Mouse (Mus musculus) C2C12 (cell line): Measurements from ENCODE around the gene Prl2c2. TPM values are rescaled to one million over a fixed set of nuclear protein-coding genes. Genes with fewer than 3 reads are reported as not detected.
"Not testable (repeated sequence)": the region's sequence is repeated elsewhere in the genome, so short reads cannot be mapped to it uniquely, and the experiment has no call there.

Experiments used
- H3K27me3 ChIP-seq: one replicate; pipeline ENCODE4 v1.6.1; 2011; ENCODE audit not compliant: control insufficient read depth, insufficient read depth, insufficient read length
- H3K36me3 ChIP-seq: one replicate; pipeline ENCODE4 v1.6.1; 2011; ENCODE audit not compliant: control insufficient read depth, insufficient read depth
- H3K4me3 ChIP-seq: one replicate; pipeline ENCODE4 v1.5.1; 2011; ENCODE audit warnings: mild to moderate bottlenecking, control low read depth; ENCODE audit not compliant: poor library complexity, insufficient read depth, severe bottlenecking
- H3K79me2 ChIP-seq: one replicate; pipeline ENCODE4 v1.6.1; 2011; ENCODE audit not compliant: control insufficient read depth, insufficient read depth
- H3K79me3 ChIP-seq: one replicate; pipeline ENCODE4 v1.6.1; 2011; ENCODE audit warnings: low read depth, control low read depth
- H3ac ChIP-seq: one replicate; pipeline ENCODE3; 2011; ENCODE audit warnings: low read depth; ENCODE audit not compliant: control insufficient read depth, insufficient read length
- long read RNA-seq, 2 experiments: library from polyadenylated mRNA; unstranded; transcript quantifications; one replicate each; pipeline ENCODE4 v2.0.0; 2019 to 2020
- polyA plus RNA-seq: library from polyadenylated mRNA; unstranded; fragments of >200 nt; fragmentation: generic; extraction: Trizol; gene quantifications from one replicate; pipeline ENCODE4 v1.2.1, GENCODE M21; 2012; ENCODE audit warnings: missing spikeins

Prl2c2 gene
- 474 TPM for polyA plus RNA-seq
- long read RNA-seq, experiment 1, transcript Prl2c2-201 (5 exons, 842 nt): major isoform, 210 of 253 reads
- long read RNA-seq, experiment 1, transcript Prl2c2-205 (2 exons, 577 nt): minor isoform, 16 of 253 reads
- long read RNA-seq, experiment 1, partial matches to known transcripts: 9 of 253 reads
- long read RNA-seq, experiment 1, other reads (novel, unspliced or antisense): 16 of 253 reads
- long read RNA-seq, experiment 2, transcript Prl2c2-201 (5 exons, 842 nt): major isoform, 231 of 266 reads
- long read RNA-seq, experiment 2, transcript Prl2c2-205 (2 exons, 577 nt): minor isoform, 5 of 266 reads
- long read RNA-seq, experiment 2, partial matches to known transcripts: 6 of 266 reads
- long read RNA-seq, experiment 2, other reads (novel, unspliced or antisense): 23 of 266 reads

DNA sequence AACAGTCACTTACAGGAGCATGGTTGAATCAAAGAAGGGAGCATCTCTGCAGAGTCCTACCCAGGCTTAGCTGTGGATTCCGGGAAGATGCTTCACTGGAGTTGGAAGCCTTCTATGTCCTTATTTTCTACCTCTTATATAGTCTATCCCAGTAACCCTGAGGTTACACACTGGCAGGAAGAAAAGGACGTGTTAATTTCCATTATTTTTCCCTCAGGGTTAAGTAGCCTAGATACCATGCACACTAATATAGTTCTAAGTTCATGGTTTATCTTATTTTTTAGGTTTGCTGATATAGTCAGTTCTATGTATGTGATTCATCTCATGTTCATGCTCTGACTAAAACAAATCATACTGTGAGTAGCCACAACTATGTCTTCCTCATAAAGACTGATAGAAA lies at the start of gene Prl2c2:
Gene Prl2c2 (minus strand): TSS at position 101 of the 400 bp plus-strand sequence.
- H3K4me3 ChIP-seq, H3K79me3 ChIP-seq, H3K79me2 ChIP-seq, H3ac ChIP-seq, H3K36me3 ChIP-seq, H3K27me3 ChIP-seq: not testable (repeated sequence)

DNA sequence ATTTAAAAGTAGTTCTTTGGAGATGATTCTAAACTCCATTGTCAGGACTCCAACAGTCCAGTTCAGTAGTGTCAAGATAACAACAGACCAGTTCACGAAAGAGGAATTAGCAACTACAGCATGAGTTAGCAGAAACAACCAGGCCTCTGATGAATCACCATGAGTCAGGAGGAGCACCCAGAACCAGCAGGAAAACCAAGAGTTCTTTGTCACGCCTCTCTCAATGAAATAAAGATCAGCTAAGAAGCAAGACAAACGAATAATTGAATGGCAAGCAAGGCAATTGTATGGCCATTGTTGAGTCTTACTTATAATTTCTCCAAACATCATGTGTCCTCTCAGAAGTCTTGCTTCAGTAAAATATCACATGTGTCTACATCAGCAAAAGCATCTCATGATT lies 20.7 kb upstream of the Prl2c2 start:
- H3K36me3 ChIP-seq, H3K79me3 ChIP-seq, H3K27me3 ChIP-seq, H3K4me3 ChIP-seq, H3K79me2 ChIP-seq, H3ac ChIP-seq: not testable (repeated sequence)

DNA sequence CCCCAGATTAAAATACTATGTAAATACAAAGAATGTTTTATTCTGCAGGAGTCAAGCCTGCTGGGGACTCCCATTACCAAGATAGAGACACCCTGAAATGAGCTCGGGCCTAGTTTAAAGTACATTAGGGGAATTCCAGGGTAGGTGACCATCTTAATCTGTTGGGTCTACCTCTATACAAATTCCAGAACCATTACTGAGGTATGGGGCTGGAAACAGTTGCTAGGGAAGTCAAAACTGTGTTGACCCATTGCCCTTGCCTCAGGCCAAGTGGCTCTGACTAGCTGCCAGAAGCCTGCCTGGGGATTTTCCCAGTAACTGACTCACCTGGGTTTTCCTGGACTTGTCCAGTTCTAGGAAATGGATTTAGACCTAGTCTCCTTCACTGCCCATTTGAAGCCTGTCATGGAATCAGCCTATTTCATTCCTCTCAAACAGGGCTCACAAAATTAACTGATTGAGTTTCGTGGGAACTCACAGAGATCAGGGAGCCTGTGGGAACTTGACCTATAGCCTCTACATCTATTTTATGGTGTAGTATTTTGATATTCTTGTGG lies 8.9 kb upstream of the Prl2c2 start:
- H3ac ChIP-seq, H3K4me3 ChIP-seq, H3K79me2 ChIP-seq, H3K36me3 ChIP-seq, H3K27me3 ChIP-seq, H3K79me3 ChIP-seq: not testable (repeated sequence)

Other genes with a start within 250 kb of the Prl2c2 start
- gene Prl2c3, start 205.3 kb downstream of the Prl2c2 start, polyA plus RNA-seq: 53.6 TPM
- gene Prl2c5, start 177.3 kb upstream of the Prl2c2 start, polyA plus RNA-seq: 0.55 TPM